Mouse (Mus musculus) limb, embryonic 14.5 days (tissue): ENCODE data around the gene Slc38a3. TPM values are rescaled to one million over a fixed set of nuclear protein-coding genes. Genes with fewer than 3 reads are reported as not detected.

Experiments
- ATAC-seq: fragments of 200-750 bp; cut with Nextera tagmentation; 2 replicates; pipeline ENCODE4 v1.8.0; 2017; ENCODE audit warnings: low read depth, moderate number of reproducible peaks, moderate TSS enrichment; ENCODE audit not compliant: low FRiP score
- DNase-seq: peaks from one replicate; pipeline ENCODE4 v3.0.0-alpha.2; 2015; ENCODE audit warnings: low spot score
- H3K27ac ChIP-seq: fragments of 300-500 bp; sonication (generic); replicated peaks from 2 replicates; pipeline ENCODE4 v1.5.1; 2014; ENCODE audit warnings: low read depth, mild to moderate bottlenecking, low read length, moderate library complexity, mixed read lengths
- H3K27me3 ChIP-seq: fragments of 300-500 bp; sonication (generic); 2 replicates; pipeline ENCODE4 v1.6.1; 2014; ENCODE audit warnings: low read length, mixed read lengths; ENCODE audit not compliant: control insufficient read depth, insufficient read depth
- H3K36me3 ChIP-seq: fragments of 300-500 bp; sonication (generic); 2 replicates; pipeline ENCODE4 v1.6.1; 2014; ENCODE audit warnings: mild to moderate bottlenecking, low read length, moderate library complexity, mixed read lengths; ENCODE audit not compliant: control insufficient read depth, insufficient read depth
- H3K4me1 ChIP-seq: fragments of 300-500 bp; sonication (generic); 2 replicates; pipeline ENCODE4 v1.6.1; 2014; ENCODE audit warnings: antibody characterized with exemption, low read length, mixed read lengths; ENCODE audit not compliant: control insufficient read depth, insufficient read depth
- H3K4me2 ChIP-seq: fragments of 300-500 bp; sonication (generic); replicated peaks from 2 replicates; pipeline ENCODE4 v1.6.1; 2014; ENCODE audit warnings: low read depth, mild to moderate bottlenecking, low read length, moderate library complexity; ENCODE audit not compliant: severe bottlenecking
- H3K4me3 ChIP-seq: fragments of 300-500 bp; sonication (generic); replicated peaks from 2 replicates; pipeline ENCODE4 v1.5.1; 2014; ENCODE audit warnings: low read length
- H3K9ac ChIP-seq: fragments of 300-500 bp; sonication (generic); 2 replicates; pipeline ENCODE4 v1.6.1; 2014; ENCODE audit warnings: mild to moderate bottlenecking, low read depth, low read length, moderate library complexity; ENCODE audit not compliant: severe bottlenecking
- H3K9me3 ChIP-seq: fragments of 300-500 bp; sonication (generic); 2 replicates; pipeline ENCODE4 v1.6.1; 2016; ENCODE audit warnings: low read length; ENCODE audit not compliant: control insufficient read depth
- POLR2A ChIP-seq: fragments of 200-500 bp; IDR thresholded peaks from 2 replicates; pipeline ENCODE4 v1.8.0; 2012; ENCODE audit warnings: inconsistent platforms, mild to moderate bottlenecking, moderate library complexity, borderline replicate concordance; ENCODE audit not compliant: insufficient read depth, insufficient read length; ENCODE audit errors: extremely low read depth
- WGBS: fragments of 180-500 bp; shearing (Covaris S2); extraction: QIAGEN DNeasy Blood & Tissue Kit; methylation state at CpG from one replicate; pipeline ENCODE4 v1.1.7; 2014; 5-methylcytosine and 5-hydroxymethylcytosine counted together
- polyA plus RNA-seq, 2 experiments: library from polyadenylated mRNA; depleted of rRNA in 1 of 2; stranded (reverse) in 1 of 2; unstranded in 1 of 2; fragments of >200 nt; fragmentation: Nextera tagmentation in 1 of 2; extraction: Ambion mirVana in 1 of 2; gene quantifications; 2 replicates each; pipeline versions ENCODE4 v1.2.1 to v1.2.3; 2012 to 2014

Slc38a3 gene
- polyA plus RNA-seq, 2 experiments: 6.0 to 22.4 TPM

- no peaks in the 10 kb centered on the region for H3K27me3 ChIP-seq
- WGBS: 86% methylated on average over 5 of the region's 5 CpGs
- no peak for DNase-seq
- no peaks in the 10 kb centered on the region for H3K36me3 ChIP-seq
- no peaks in the 10 kb centered on the region for H3K9me3 ChIP-seq
- H3K27ac ChIP-seq: no peak overlapping the region
- H3K9ac ChIP-seq: no peak overlapping the region
- TF ChIP-seq POLR2A: no peak
- 0 out of 2 replicates have a peak, but pooled peaks cover under 1% of the 10 kb centered on the region for H3K4me1 ChIP-seq
- no peak overlapping the region for H3K4me2 ChIP-seq
- ATAC-seq: no peak
- H3K4me3 ChIP-seq: no peak overlapping the region
These were observed 12.2 kb downstream of the Slc38a3 start for GRCm38 (mm10) chr9:107657144-107657543.

- WGBS: 83% methylated on average over 4 of the region's 4 CpGs
- no peak overlapping the region for H3K4me3 ChIP-seq
- no peak for ATAC-seq
These were observed 14.7 kb downstream of the Slc38a3 start for GRCm38 (mm10) chr9:107654585-107654984.

GRCm38 (mm10) chr9:107653474-107653873 is 15.9 kb downstream of the Slc38a3 start:
- H3K4me1 ChIP-seq: peaks cover 26% of the 10 kb centered on the region
- H3K36me3 ChIP-seq: no peaks in the 10 kb centered on the region
- no peak for DNase-seq
- no peak overlapping the region for H3K9ac ChIP-seq
- H3K27ac ChIP-seq: no peak overlapping the region
- no peaks in the 10 kb centered on the region for H3K9me3 ChIP-seq
- no peak overlapping the region for H3K4me3 ChIP-seq
- WGBS: 75% methylated on average over 2 of the region's 2 CpGs
- no peaks in the 10 kb centered on the region for H3K27me3 ChIP-seq
- no peak for ATAC-seq
- no peak overlapping the region for H3K4me2 ChIP-seq
- no peak for TF ChIP-seq POLR2A

More at GRCm38 (mm10) chr9:107654585-107654984, 14.7 kb downstream of the Slc38a3 start:
- no peak for DNase-seq
- no peaks in the 10 kb centered on the region for H3K27me3 ChIP-seq
- H3K27ac ChIP-seq: no peak overlapping the region
- no peaks in the 10 kb centered on the region for H3K9me3 ChIP-seq
- TF ChIP-seq POLR2A: no peak
- no peak overlapping the region for H3K9ac ChIP-seq
- no peaks in the 10 kb centered on the region for H3K36me3 ChIP-seq
- H3K4me1 ChIP-seq: peaks cover 26% of the 10 kb centered on the region
- H3K4me2 ChIP-seq: no peak overlapping the region

- peaks cover 26% of the 10 kb centered on the region for H3K4me1 ChIP-seq
- peak overlapping the region; percentile 21; the same call in 1 of the 2 replicates for H3K9ac ChIP-seq
- H3K9me3 ChIP-seq: no peaks in the 10 kb centered on the region
- WGBS: 26% methylated on average over 12 of the region's 12 CpGs
- TF ChIP-seq POLR2A: no peak
- no peak overlapping the region for H3K4me3 ChIP-seq
- ATAC-seq: peak; percentile 48; the same call in 1 of the 2 replicates
- no peaks in the 10 kb centered on the region for H3K27me3 ChIP-seq
- no peak overlapping the region for H3K4me2 ChIP-seq
- no peaks in the 10 kb centered on the region for H3K36me3 ChIP-seq
- H3K27ac ChIP-seq: peak overlapping the region; percentile 55
- DNase-seq: no peak
These were observed 18.4 kb downstream of the Slc38a3 start for GRCm38 (mm10) chr9:107650708-107651481.

GRCm38 (mm10) chr9:107650225-107650624 is 19.1 kb downstream of the Slc38a3 start:
- WGBS: 54% methylated on average over 7 of the region's 7 CpGs
- Histone ChIP-seq H3K9me3 (no peaks in the 10 kb centered on the region), H3K4me1 (peaks cover 26% of the 10 kb centered on the region), H3K4me2 (no peak overlapping the region), H3K4me3 (no peak overlapping the region), H3K36me3 (no peaks in the 10 kb centered on the region), H3K27me3 (no peaks in the 10 kb centered on the region), H3K27ac (peak overlapping the region; percentile 55; the same call in 1 of the 2 replicates), H3K9ac (peak overlapping the region; percentile 21; the same call in 1 of the 2 replicates)
- DNase-seq (no peak), ATAC-seq (no peak)
- TF ChIP-seq POLR2A: no peak
